Mouse (Mus musculus): ENCODE measurements around the gene Actn4.

The Actn4 gene

GRCm38 (mm10) chr7:28945416-28946270, 16.5 kb downstream of the Actn4 start:
- TF ChIP-seq GATA4 (IDR thresholded peaks at IDR 0.05; ENCODE audit: insufficient replicate concordance, low read length): no peak

DNA sequence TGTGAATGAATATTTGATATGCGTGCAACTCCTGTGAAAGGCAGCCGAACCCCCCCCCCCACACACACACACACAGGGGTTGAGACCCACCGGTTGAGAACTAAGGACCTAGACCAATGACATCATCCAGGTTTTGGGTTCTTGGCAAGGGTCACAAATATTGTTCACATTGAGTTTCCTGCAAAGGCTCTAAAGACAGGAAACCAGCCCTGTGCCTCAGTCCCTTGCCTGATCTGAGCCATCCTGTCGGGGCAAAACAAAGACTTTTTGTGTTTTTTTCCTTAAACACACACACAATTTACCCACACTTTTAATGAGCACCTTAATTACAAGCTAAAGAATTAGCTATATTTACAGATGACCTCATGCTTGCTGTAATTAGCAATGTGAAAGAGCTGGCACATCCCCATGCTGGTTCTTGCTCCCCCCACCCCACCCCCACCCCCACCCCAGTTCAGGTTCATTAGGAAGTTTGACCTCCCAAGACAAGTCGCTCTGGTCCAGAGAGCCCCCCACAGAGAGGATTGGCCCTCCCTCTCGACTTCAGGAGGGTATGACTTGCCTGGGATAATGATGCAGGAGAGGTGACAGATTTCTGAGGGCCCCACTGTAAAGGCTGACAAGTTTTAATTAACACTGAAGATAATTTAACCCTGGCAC, 17.3 kb downstream of the Actn4 start:
- no peak for TF ChIP-seq GATA4 (IDR thresholded peaks at IDR 0.05; ENCODE audit: insufficient replicate concordance, low read length)

DNA sequence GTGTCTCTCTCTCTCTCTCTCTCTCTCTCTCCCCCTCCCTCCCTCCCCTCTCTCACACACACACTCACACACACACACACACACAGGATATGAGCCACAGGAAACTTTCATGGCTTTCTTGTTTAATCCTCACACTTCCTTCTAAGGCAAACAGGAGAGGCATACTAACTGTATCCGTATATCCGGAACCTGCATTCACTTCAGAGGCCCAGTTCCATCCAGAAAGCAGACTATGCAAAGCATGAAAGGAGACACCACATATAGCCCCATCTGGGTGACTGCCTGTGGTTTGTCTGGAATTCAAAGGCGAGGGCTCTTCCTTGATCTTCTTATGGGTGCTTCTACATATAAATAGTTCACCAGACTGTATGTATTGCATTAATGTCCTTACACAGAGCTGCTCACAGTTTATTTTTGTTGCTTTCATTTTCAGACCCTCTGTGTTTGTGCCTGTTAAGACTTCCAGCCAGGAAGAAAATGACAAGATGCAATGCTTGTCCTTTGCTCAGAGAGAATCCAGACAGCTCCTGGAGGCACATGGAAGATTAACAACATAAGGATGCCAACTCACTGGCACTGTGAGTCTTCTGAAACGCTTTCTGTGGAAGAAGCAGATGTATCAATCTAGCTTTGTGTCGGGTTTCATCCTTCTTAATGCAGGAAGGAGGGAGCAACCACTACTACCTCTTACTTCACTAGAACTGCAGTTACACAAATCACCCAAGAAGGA, 18.5 kb downstream of the Actn4 start:
- no peak for TF ChIP-seq GATA4 (IDR thresholded peaks at IDR 0.05; ENCODE audit: insufficient replicate concordance, low read length)

DNA sequence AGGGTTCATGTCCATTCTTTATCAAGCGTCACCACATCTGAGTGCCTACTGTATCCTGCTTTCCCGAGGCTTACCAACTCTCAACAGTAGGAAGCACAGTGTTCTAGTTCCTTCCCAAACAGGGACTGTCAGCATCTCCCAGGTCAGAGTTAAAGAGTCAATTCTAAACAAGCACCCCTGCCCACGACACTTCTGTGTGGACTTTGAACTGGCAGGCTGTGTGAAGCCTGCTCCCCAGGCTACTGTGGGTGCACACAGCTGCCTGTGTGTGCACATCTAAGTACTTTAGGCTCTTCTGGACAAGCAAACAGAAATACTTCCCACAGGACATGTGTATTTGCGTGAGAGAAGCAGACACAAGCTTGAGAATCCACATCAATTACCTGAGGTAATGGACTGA, 20.6 kb downstream of the Actn4 start:
- no peak for TF ChIP-seq GATA4 (IDR thresholded peaks at IDR 0.05; ENCODE audit: insufficient replicate concordance, low read length)

DNA sequence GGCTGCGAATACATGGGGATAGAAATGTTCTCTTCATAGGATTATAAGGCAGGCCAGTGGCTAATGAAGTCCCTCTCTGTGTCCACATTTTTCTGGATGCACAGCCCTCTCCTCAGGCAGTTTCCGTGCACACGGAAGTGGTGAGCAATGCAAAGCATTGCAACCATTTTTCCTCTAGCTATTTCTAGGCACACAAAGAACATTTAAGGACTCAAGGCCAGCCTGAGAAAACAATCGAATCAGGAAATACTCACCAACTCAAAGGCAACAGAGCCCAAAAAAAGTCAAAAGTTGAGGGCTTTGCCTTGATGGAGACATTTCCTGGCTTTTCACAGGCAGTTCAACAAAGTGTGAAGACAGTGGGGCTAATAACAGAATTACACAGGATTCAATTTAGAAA, 21.0 kb downstream of the Actn4 start:
- TF ChIP-seq GATA4 (IDR thresholded peaks at IDR 0.05; ENCODE audit: insufficient replicate concordance, low read length): no peak

DNA sequence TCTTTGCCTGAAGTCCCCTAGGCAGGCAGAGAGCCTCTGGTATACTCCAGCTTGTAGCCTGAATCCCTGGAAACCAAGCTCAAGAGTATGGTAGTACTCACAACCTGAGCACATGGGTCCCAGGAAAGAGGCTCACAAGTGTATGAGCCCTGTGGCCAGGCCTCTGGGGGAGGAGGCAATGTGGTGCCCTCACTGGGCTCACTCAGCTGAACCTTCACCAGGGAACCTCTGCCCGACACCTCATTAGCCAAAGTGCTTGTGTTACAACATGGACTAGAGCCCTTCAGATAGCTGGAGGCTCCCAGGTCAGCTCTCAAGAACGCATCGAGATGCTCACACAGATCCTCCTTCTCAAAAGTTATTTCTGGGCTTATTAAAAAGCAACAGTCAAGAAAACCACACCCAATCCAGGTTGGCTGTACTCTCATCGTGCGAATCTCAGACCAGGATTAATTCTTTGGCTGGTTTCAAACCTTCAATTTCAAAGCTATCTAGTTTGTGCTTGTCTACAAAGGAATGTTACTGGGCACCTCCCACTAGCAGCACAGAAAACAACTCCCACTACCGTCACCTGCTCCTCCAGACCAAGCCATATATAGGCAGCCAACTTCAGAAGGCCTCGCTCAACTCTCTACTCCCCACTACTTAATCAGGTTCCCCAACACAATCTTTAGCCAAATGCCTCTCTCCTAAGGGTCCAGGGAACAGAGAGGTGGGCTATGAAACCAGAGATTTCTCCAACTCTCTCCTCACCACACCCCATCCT, 22.5 kb downstream of the Actn4 start:
- no peak for TF ChIP-seq GATA4 (IDR thresholded peaks at IDR 0.05; ENCODE audit: insufficient replicate concordance, low read length)

GRCm38 (mm10) chr7:28938654-28939053, 23.5 kb downstream of the Actn4 start:
- no peak for TF ChIP-seq GATA4 (IDR thresholded peaks at IDR 0.05; ENCODE audit: insufficient replicate concordance, low read length)

GRCm38 (mm10) chr7:28936787-28937186, 25.4 kb downstream of the Actn4 start:
- TF ChIP-seq GATA4 (IDR thresholded peaks at IDR 0.05; ENCODE audit: insufficient replicate concordance, low read length): no peak

DNA sequence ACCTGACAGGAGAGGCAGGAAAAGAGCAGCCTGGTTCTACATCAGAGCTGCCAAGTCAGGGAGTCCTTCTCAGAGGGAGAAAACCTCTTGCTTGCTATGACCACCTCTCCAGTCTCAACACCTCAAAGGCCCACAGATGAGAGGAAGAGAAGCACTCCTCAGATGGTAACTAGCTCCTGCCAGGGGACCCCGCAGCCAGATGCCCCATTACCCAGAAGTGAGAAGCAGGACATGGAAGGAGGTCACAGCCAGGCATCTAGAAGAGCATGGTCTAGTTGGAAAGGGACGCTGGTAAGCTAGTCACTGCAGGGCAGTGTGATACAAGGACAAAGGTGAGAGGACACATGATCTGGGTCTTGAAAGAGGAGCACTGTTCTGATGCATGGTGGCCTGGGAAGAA, 28.3 kb downstream of the Actn4 start:
- no peak for TF ChIP-seq GATA4 (IDR thresholded peaks at IDR 0.05; ENCODE audit: insufficient replicate concordance, low read length)

GRCm38 (mm10) chr7:28932421-28933041, 29.6 kb downstream of the Actn4 start:
- TF ChIP-seq GATA4 (IDR thresholded peaks at IDR 0.05; ENCODE audit: insufficient replicate concordance, low read length): peak; percentile 50; the same call in 1 of the 2 replicates

DNA sequence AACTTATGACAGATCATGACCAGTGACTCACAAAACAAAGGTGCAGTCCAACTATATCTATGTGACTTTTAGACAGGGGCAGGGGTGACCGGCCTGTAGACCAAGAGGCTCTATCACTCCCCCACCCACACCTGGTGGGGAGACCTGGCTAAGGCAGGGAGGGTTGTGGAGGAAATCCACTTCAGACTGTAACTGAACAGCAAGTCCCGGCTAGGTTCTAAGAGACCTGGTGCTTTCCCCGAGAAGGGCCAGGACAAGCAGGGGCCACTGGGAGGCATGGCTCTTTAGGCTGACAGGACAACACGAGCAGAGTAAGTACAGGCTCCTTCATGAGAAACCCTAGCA, 30.5 kb downstream of the Actn4 start:
- TF ChIP-seq GATA4 (IDR thresholded peaks at IDR 0.05; ENCODE audit: insufficient replicate concordance, low read length): no peak

- no peak for TF ChIP-seq GATA4 (IDR thresholded peaks at IDR 0.05; ENCODE audit: insufficient replicate concordance, low read length)
Measured at GRCm38 (mm10) chr7:28931032-28931694, 31.0 kb downstream of the Actn4 start.

- no peak for TF ChIP-seq GATA4 (IDR thresholded peaks at IDR 0.05; ENCODE audit: insufficient replicate concordance, low read length)
Measured at GRCm38 (mm10) chr7:28930320-28931031, 31.7 kb downstream of the Actn4 start.

GRCm38 (mm10) chr7:28929381-28929780, 32.8 kb downstream of the Actn4 start:
- no peak for TF ChIP-seq GATA4 (IDR thresholded peaks at IDR 0.05; ENCODE audit: insufficient replicate concordance, low read length)
